Comparison of ENCODE assay signal across 14 mouse cellular contexts in genomic region chr16:92939618-92940017, GRCm38 (mm10).
A peak's percentile ranks its signal among the peaks of the same experiment; 100 is the strongest.
DNase-seq lines count a peak whose midpoint lies in the region; ATAC-seq lines count a peak whose summit lies in the region.
"Had no signal": no experiment of that assay in that cellular context is flagged by ENCODE, and none has a peak within 500 bp of the region (broad histone marks: within the 10 kb centered on the region; RNA-seq: fewer than 3 reads in every experiment).

No protein-coding gene starts in this region.

- no peak overlapping the region for H3K4me2 ChIP-seq in hindbrain, embryonic 16.5 days (ENCODE audit: low read length)
- 0 out of 2 replicates have a peak overlapping the region, but pooled peaks have one; percentile 7 for H3K4me2 ChIP-seq in limb, embryonic 11.5 days (ENCODE audit: low read depth, severe bottlenecking)

- no peak overlapping the region for H3K9ac ChIP-seq in hindbrain, embryonic 16.5 days (ENCODE audit: low read depth, low read length)
- no peak overlapping the region for H3K9ac ChIP-seq in limb, embryonic 11.5 days (ENCODE audit: low read length)

- H3K36me3 ChIP-seq in hindbrain, embryonic 10.5 days, result no peaks in the 10 kb centered on the region
- H3K36me3 ChIP-seq in hindbrain, embryonic 16.5 days (ENCODE audit: control insufficient read depth, insufficient read depth, low read length), result no peaks in the 10 kb centered on the region
- H3K36me3 ChIP-seq in embryonic facial prominence, embryonic 10.5 days (replicated peaks), result no peaks in the 10 kb centered on the region
- no peaks in the 10 kb centered on the region for H3K36me3 ChIP-seq in limb, embryonic 11.5 days (ENCODE audit: control insufficient read depth, insufficient read depth, low read length)
- H3K36me3 ChIP-seq: G1E had no signal

- no peak overlapping the region for H3K27ac ChIP-seq in hindbrain, embryonic 10.5 days
- no peak overlapping the region for H3K27ac ChIP-seq in hindbrain, embryonic 16.5 days (ENCODE audit: low read depth, low read length)
- H3K27ac ChIP-seq in embryonic facial prominence, embryonic 10.5 days (replicated peaks), result 0 out of 2 replicates have a peak overlapping the region, but pooled peaks have one; percentile 35
- no peak overlapping the region for H3K27ac ChIP-seq in limb, embryonic 11.5 days (replicated peaks; ENCODE audit: low read depth, low read length)
- H3K27ac ChIP-seq: heart, adult 2 months had no signal

- DNase-seq in hindbrain, embryonic 10.5 days (ENCODE audit: low spot score), result peak; percentile 15
- peak; percentile 73 for DNase-seq in 3T3-L1 (ENCODE audit: low read depth, low spot score)
- peak; percentile 65 for DNase-seq in embryonic facial prominence, embryonic 10.5 days (ENCODE audit: low spot score)
- peak; percentile 38 for DNase-seq in limb, embryonic 11.5 days (ENCODE audit: low spot score)
- DNase-seq in right cerebral cortex, postnatal 14 days, result no peak
- DNase-seq in gastrocnemius, postnatal 25 days, result no peak
- DNase-seq in urinary bladder, adult 18-20 months (ENCODE audit: low spot score in 2 of 2), result no peak
- DNase-seq: heart, adult 2 months; heart, postnatal 14 days; kidney, adult 18-20 months; lung, adult 18-20 months had no signal

- ATAC-seq in hindbrain, embryonic 16.5 days, result no peak
- ATAC-seq in limb, embryonic 11.5 days (ENCODE audit: insufficient number of reproducible peaks, low FRiP score, low TSS enrichment, low read depth), result no peak

- H3K9me3 ChIP-seq in hindbrain, embryonic 10.5 days, result no peaks in the 10 kb centered on the region
- no peaks in the 10 kb centered on the region for H3K9me3 ChIP-seq in hindbrain, embryonic 16.5 days (ENCODE audit: control insufficient read depth, low read length)
- no peaks in the 10 kb centered on the region for H3K9me3 ChIP-seq in embryonic facial prominence, embryonic 10.5 days
- no peaks in the 10 kb centered on the region for H3K9me3 ChIP-seq in limb, embryonic 11.5 days (ENCODE audit: control insufficient read depth, low read length)
- H3K9me3 ChIP-seq: G1E; megakaryocyte, embryonic 14.5 days had no signal

- H3K4me1 ChIP-seq in hindbrain, embryonic 10.5 days (replicated peaks), result no peaks in the 10 kb centered on the region
- H3K4me1 ChIP-seq in hindbrain, embryonic 16.5 days (ENCODE audit: control insufficient read depth, insufficient read depth, low read depth, low read length), result no peaks in the 10 kb centered on the region
- H3K4me1 ChIP-seq in embryonic facial prominence, embryonic 10.5 days, result peaks cover 12% of the 10 kb centered on the region
- peaks cover 6% of the 10 kb centered on the region for H3K4me1 ChIP-seq in limb, embryonic 11.5 days (ENCODE audit: control insufficient read depth, insufficient read depth, low read length)

- WGBS in hindbrain, embryonic 10.5 days, result 55% methylated on average over 8 of the region's 8 CpGs
- WGBS in hindbrain, embryonic 16.5 days, result 50% methylated on average over 8 of the region's 8 CpGs
- 23% methylated on average over 8 of the region's 8 CpGs for WGBS in embryonic facial prominence, embryonic 10.5 days
- WGBS in limb, embryonic 11.5 days, result 13% methylated on average over 8 of the region's 8 CpGs

- H3K27me3 ChIP-seq in hindbrain, embryonic 10.5 days (ENCODE audit: insufficient read depth, poor library complexity, severe bottlenecking), result no peaks in the 10 kb centered on the region
- H3K27me3 ChIP-seq in hindbrain, embryonic 16.5 days (replicated peaks; ENCODE audit: control insufficient read depth, insufficient read depth, low read length), result no peaks in the 10 kb centered on the region
- H3K27me3 ChIP-seq in embryonic facial prominence, embryonic 10.5 days (replicated peaks; ENCODE audit: low read depth, poor library complexity, severe bottlenecking), result peaks cover 9% of the 10 kb centered on the region; the same call in 1 of the 2 replicates
- H3K27me3 ChIP-seq in limb, embryonic 11.5 days (ENCODE audit: control insufficient read depth, insufficient read depth, low read length), result no peaks in the 10 kb centered on the region
- H3K27me3 ChIP-seq: megakaryocyte, embryonic 14.5 days had no signal

- H3K4me3 ChIP-seq in hindbrain, embryonic 10.5 days, result no peak overlapping the region
- no peak overlapping the region for H3K4me3 ChIP-seq in hindbrain, embryonic 16.5 days (ENCODE audit: low read length)
- H3K4me3 ChIP-seq in embryonic facial prominence, embryonic 10.5 days, result peak overlapping the region; percentile 18; the same call in 1 of the 2 replicates
- no peak overlapping the region for H3K4me3 ChIP-seq in limb, embryonic 11.5 days (ENCODE audit: low read depth, low read length)
- H3K4me3 ChIP-seq: heart, adult 2 months; megakaryocyte, embryonic 14.5 days had no signal

Comparison
In these comparisons a context has a peak if more than half of its experiments do, and no peak if none do; other contexts are left out.
1. DNase-seq: peak in hindbrain, embryonic 10.5 days (single experiment), 3T3-L1 (single experiment), embryonic facial prominence, embryonic 10.5 days (single experiment) and limb, embryonic 11.5 days (single experiment); none in right cerebral cortex, postnatal 14 days (single experiment), gastrocnemius, postnatal 25 days (single experiment) and urinary bladder, adult 18-20 months (0 of 2).